Mouse (Mus musculus) heart, adult 2 months (tissue): ENCODE results near the gene Scd1.

Source experiments
- CTCF ChIP-seq: fragments of 200-600 bp; IDR thresholded peaks from 2 replicates; pipeline ENCODE4 v1.8.1; 2022; ENCODE audit warnings: antibody characterized with exemption, mild to moderate bottlenecking, moderate library complexity
- EP300 ChIP-seq: fragments of 200-500 bp; IDR thresholded peaks from 2 replicates; pipeline ENCODE4 v1.6.1; 2011; ENCODE audit warnings: low read depth, low read length, control low read depth; ENCODE audit not compliant: insufficient read depth
- POLR2A ChIP-seq: fragments of 200-500 bp; IDR thresholded peaks from 2 replicates; pipeline ENCODE4 v1.6.1; 2011; ENCODE audit warnings: mild to moderate bottlenecking, low read depth, low read length, control low read depth; ENCODE audit not compliant: insufficient read depth

- TF ChIP-seq POLR2A (no peak), CTCF (no peak), EP300 (no peak)
These were observed 12.7 kb downstream of the Scd1 start for GRCm38 (mm10) chr19:44394972-44395371.
